In genomic region chr15:88723205-88723604, GRCm38 (mm10) we compare ENCODE assay signal across 20 mouse cellular contexts. TPM values are rescaled to one million over a fixed set of nuclear protein-coding genes. Genes with fewer than 3 reads are reported as not detected.
DNase-seq lines count a peak whose midpoint lies in the region; ATAC-seq and TF ChIP-seq lines count a peak whose summit lies in the region.
"Had no signal": no experiment of that assay in that cellular context is flagged by ENCODE, and none has a peak within 500 bp of the region (broad histone marks: within the 10 kb centered on the region; RNA-seq: fewer than 3 reads in every experiment).

No protein-coding gene starts in this region.

- H3K27ac ChIP-seq in lung, embryonic 16.5 days (ENCODE audit: low read length) = no peak overlapping the region
- peak overlapping the region; percentile 46 for H3K27ac ChIP-seq in ES-Bruce4 (ENCODE audit: insufficient read depth, low read length)
- H3K27ac ChIP-seq: embryonic facial prominence, embryonic 10.5 days; embryonic facial prominence, embryonic 12.5 days; forebrain, embryonic 13.5 days; forebrain, embryonic 15.5 days had no signal

- no peak for TF ChIP-seq EP300 in ES-Bruce4 (IDR thresholded peaks at IDR 0.05; ENCODE audit: insufficient read depth, low read depth, low read length)

- no peaks in the 10 kb centered on the region for H3K4me1 ChIP-seq in lung, embryonic 16.5 days (replicated peaks; ENCODE audit: control insufficient read depth, insufficient read depth, low read length)
- H3K4me1 ChIP-seq in E14TG2a.4 (replicated peaks; ENCODE audit: low read depth, low read length) (peaks cover 81% of the 10 kb centered on the region), ES-Bruce4 (ENCODE audit: control insufficient read depth, insufficient read depth, low read length) (peaks cover 12% of the 10 kb centered on the region)
- H3K4me1 ChIP-seq: embryonic facial prominence, embryonic 10.5 days; embryonic facial prominence, embryonic 12.5 days had no signal

- peaks cover 47% of the 10 kb centered on the region for H3K36me3 ChIP-seq in lung, embryonic 16.5 days (ENCODE audit: control insufficient read depth, insufficient read depth, low read length)
- H3K36me3 ChIP-seq in E14TG2a.4 (ENCODE audit: insufficient read depth, low read length) = peaks cover 89% of the 10 kb centered on the region
- H3K36me3 ChIP-seq in ES-Bruce4 (ENCODE audit: control insufficient read depth, insufficient read depth, low read length, poor library complexity, severe bottlenecking) = peaks cover 50% of the 10 kb centered on the region

- no peaks in the 10 kb centered on the region for H3K9me3 ChIP-seq in lung, embryonic 16.5 days (ENCODE audit: control insufficient read depth, low read length)
- H3K9me3 ChIP-seq in E14TG2a.4 (ENCODE audit: low read length) (no peaks in the 10 kb centered on the region), ES-Bruce4 (replicated peaks; ENCODE audit: control insufficient read depth, insufficient read depth, low read length, poor library complexity, severe bottlenecking) (no peaks in the 10 kb centered on the region)
- H3K9me3 ChIP-seq: embryonic facial prominence, embryonic 10.5 days; embryonic facial prominence, embryonic 12.5 days; forebrain, embryonic 13.5 days; forebrain, embryonic 15.5 days had no signal

- no peaks in the 10 kb centered on the region for H3K27me3 ChIP-seq in lung, embryonic 16.5 days (ENCODE audit: control insufficient read depth, insufficient read depth, low read depth, low read length)
- H3K27me3 ChIP-seq in E14TG2a.4 (ENCODE audit: insufficient read depth, low read length) = no peaks in the 10 kb centered on the region
- H3K27me3 ChIP-seq in ES-Bruce4 (ENCODE audit: control insufficient read depth, insufficient read depth, low read length, poor library complexity, severe bottlenecking) = no peaks in the 10 kb centered on the region
- H3K27me3 ChIP-seq: embryonic facial prominence, embryonic 12.5 days; forebrain, embryonic 13.5 days; forebrain, embryonic 15.5 days had no signal

- ATAC-seq in lung, embryonic 16.5 days (ENCODE audit: low read depth) = peak; percentile 10; the same call in 1 of the 2 replicates
- ATAC-seq: activated CD4-positive, CD25-positive, alpha-beta regulatory T cell, adult 4 months; forebrain, embryonic 13.5 days; forebrain, embryonic 15.5 days; forebrain, postnatal 0 days had no signal

- H3K4me3 ChIP-seq in lung, embryonic 16.5 days (ENCODE audit: low read length) = no peak overlapping the region
- H3K4me3 ChIP-seq in E14TG2a.4 (replicated peaks; ENCODE audit: low read length) = 0 out of 2 replicates have a peak overlapping the region, but pooled peaks have one; percentile 20
- no peak overlapping the region for H3K4me3 ChIP-seq in ES-Bruce4 (ENCODE audit: low read depth, low read length)
- H3K4me3 ChIP-seq: embryonic facial prominence, embryonic 10.5 days; embryonic facial prominence, embryonic 12.5 days; forebrain, embryonic 13.5 days; forebrain, embryonic 15.5 days had no signal

- no peak overlapping the region for H3K4me2 ChIP-seq in lung, embryonic 16.5 days (ENCODE audit: low read depth, low read length)
- H3K4me2 ChIP-seq: embryonic facial prominence, embryonic 12.5 days; forebrain, embryonic 13.5 days; forebrain, embryonic 15.5 days had no signal

- no peak for DNase-seq in lung, postnatal 25 days (ENCODE audit: low spot score)
- DNase-seq in layer of hippocampus, postnatal 36 days = no peak
- DNase-seq in thymus, postnatal 0 days (ENCODE audit: low spot score) = no peak
- DNase-seq: adrenal gland, adult 8-10 months; adrenal gland, postnatal 14 days; adrenal gland, postnatal 36 days; cerebellum, adult 11-12 months; cerebellum, adult 2 months; cerebellum, adult 9-10 months; cerebellum, postnatal 10 days; cerebellum, postnatal 25 days; forebrain, postnatal 0 days had no signal

- TF ChIP-seq CTCF in E14TG2a.4 (conservative IDR thresholded peaks at IDR 0.05; ENCODE audit: low read length) = no peak
- no peak for TF ChIP-seq CTCF in ES-Bruce4 (IDR thresholded peaks at IDR 0.05; ENCODE audit: low read depth, low read length)

- no peak overlapping the region for H3K9ac ChIP-seq in lung, embryonic 16.5 days (ENCODE audit: low read length)
- H3K9ac ChIP-seq in ES-Bruce4 (ENCODE audit: low read depth, poor library complexity, severe bottlenecking) = no peak overlapping the region
- H3K9ac ChIP-seq: embryonic facial prominence, embryonic 12.5 days; forebrain, embryonic 13.5 days; forebrain, embryonic 15.5 days; forebrain, postnatal 0 days had no signal

- 81% methylated on average over 6 of the region's 6 CpGs for WGBS in lung, embryonic 16.5 days

- no peak for TF ChIP-seq POLR2A in ES-Bruce4 (IDR thresholded peaks at IDR 0.05; ENCODE audit: insufficient read depth, low read length)

RNA-seq across cellular contexts. Expression of gene Brd1, which starts 10.8 kb away (rescaled TPM):
- polyA plus RNA-seq in lung, embryonic 16.5 days (2015; fragmentation: Nextera tagmentation; extraction: Ambion mirVana) = 17.7 and 19.0 TPM in 2 replicates
- polyA plus RNA-seq in ES-Bruce4 (2011; ENCODE audit: insufficient read depth, insufficient read length, low read depth, missing spikeins) = 85.9 and 86.2 TPM in 2 replicates
- total RNA-seq in layer of hippocampus, postnatal 36 days (2021) = 10 to 100 TPM; 54.7 to 56.2 TPM
- 19.6 and 25.1 TPM in 2 replicates for polyA plus RNA-seq in thymus, postnatal 0 days (2015; fragmentation: Nextera tagmentation; extraction: Ambion mirVana)

RNA-seq across cellular contexts. Expression of gene Zbed4, which starts 28.3 kb away (rescaled TPM):
- 15.0 and 16.2 TPM in 2 replicates for polyA plus RNA-seq in lung, embryonic 16.5 days (2015; fragmentation: Nextera tagmentation; extraction: Ambion mirVana)
- polyA plus RNA-seq in ES-Bruce4 (2011; ENCODE audit: insufficient read depth, insufficient read length, low read depth, missing spikeins) = 36.9 and 44.5 TPM in 2 replicates
- total RNA-seq in layer of hippocampus, postnatal 36 days (2021) = 10 to 100 TPM; 10.2 to 10.7 TPM
- polyA plus RNA-seq in thymus, postnatal 0 days (2015; fragmentation: Nextera tagmentation; extraction: Ambion mirVana) = 26.6 and 27.5 TPM in 2 replicates
